Mouse (Mus musculus): ENCODE data around the gene Olfr1352. TPM values are rescaled to one million over a fixed set of nuclear protein-coding genes. Genes with fewer than 3 reads are reported as not detected.

Gene Olfr1352
- polyA plus RNA-seq (2012): not detected in 2 replicates

GRCm38 (mm10) chr10:78980750-78981149 lies at the start of gene Olfr1352:
Olfr1352 (plus strand) TSS chr10:78981050.

DNA sequence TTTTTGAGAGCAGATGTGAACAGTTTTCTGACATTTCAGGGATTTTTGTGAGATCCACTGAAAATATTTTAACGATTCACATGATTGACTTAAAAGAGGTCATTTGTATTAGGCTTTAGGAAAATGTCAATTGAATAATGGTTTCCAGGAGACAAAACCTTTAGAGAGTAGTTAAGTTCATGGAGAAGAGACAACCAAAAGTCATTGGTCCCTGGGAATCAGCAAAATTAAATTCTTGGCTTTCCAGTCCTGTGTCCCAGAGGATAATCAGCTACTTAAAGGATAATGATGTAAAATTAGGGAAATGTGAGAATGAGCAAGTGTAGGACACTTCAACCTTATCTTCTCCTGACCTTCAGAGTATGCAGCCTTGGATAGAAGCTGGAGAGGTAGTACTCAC lies 30.5 kb upstream of the Olfr1352 start, which contains the start of gene Olfr8:
Gene Olfr8, plus strand, starts transcription at position 301 of the 400 bp plus-strand sequence.

DNA sequence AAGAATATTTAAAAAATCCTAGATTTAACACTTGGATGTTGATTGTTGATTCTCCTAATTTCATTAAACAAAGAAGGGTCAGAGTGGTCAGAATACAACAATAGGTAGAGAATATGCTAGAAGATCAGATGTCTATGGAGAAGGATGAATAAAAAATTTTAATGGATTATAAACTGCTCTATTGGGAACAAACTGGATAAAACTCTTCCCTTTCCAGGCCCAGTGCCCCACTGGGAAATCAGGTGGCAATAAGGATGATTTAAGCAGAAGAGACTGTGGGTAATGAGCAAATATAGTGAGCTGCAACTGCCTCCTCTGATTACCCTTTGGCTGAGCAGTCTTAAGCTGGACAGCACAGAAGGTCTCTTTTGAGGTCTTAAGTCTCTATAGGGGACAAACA lies 17.8 kb upstream of the Olfr1352 start, which contains the start of gene Olfr1353:
Gene Olfr1353, plus strand, starts transcription at position 301 of the 400 bp plus-strand sequence.

GRCm38 (mm10) chr10:79012172-79012571 lies 31.3 kb downstream of the Olfr1352 start, which contains the start of gene Olfr1351:
Olfr1351 (plus strand) TSS chr10:79012472.

GRCm38 (mm10) chr10:79028441-79028840 lies 47.6 kb downstream of the Olfr1352 start, which contains the start of gene Olfr57:
Olfr57 (plus strand) TSS chr10:79028741.

Other genes starting within 250 kb of the Olfr1352 start
- gene Ccdc105, start 228.0 kb upstream of the Olfr1352 start, polyA plus RNA-seq (2012): not detected in 2 replicates
- gene Slc1a6, start 200.6 kb upstream of the Olfr1352 start, polyA plus RNA-seq (2012): not detected in 2 replicates
- gene Olfr1356, start 128.9 kb upstream of the Olfr1352 start, polyA plus RNA-seq (2012): not detected in 2 replicates
- gene Olfr1355, start 105.5 kb upstream of the Olfr1352 start, polyA plus RNA-seq (2012): 0.02 TPM in 1 of 2 replicates, not detected in the other
- gene Olfr1354, start 67.9 kb upstream of the Olfr1352 start, polyA plus RNA-seq (2012): not detected in 2 replicates
- not detected in 2 replicates for gene Olfr8, start 30.4 kb upstream of the Olfr1352 start, polyA plus RNA-seq (2012)
- 0.02 TPM in 1 of 2 replicates, not detected in the other for gene Olfr1353, start 17.7 kb upstream of the Olfr1352 start, polyA plus RNA-seq (2012)
- gene Olfr1351, start 31.4 kb downstream of the Olfr1352 start, polyA plus RNA-seq (2012): not detected in 2 replicates
- gene Olfr57, start 47.7 kb downstream of the Olfr1352 start, polyA plus RNA-seq (2012): not detected in 2 replicates
- gene 2610008E11Rik, start 116.5 kb downstream of the Olfr1352 start, polyA plus RNA-seq (2012): 0.63 and 0.91 TPM in 2 replicates
- gene Vmn2r80, start 167.7 kb downstream of the Olfr1352 start, polyA plus RNA-seq (2012): not detected in 2 replicates

All from megakaryocyte-erythroid progenitor cell, adult 5 weeks (primary cell).